Mouse (Mus musculus): ENCODE measurements around the gene Pspc1. TPM values are rescaled to one million over a fixed set of nuclear protein-coding genes. Genes with fewer than 3 reads are reported as not detected.

Pspc1 gene
- polyA plus RNA-seq, 1 experiment from 2014 or later, result 17.3 TPM

DNA sequence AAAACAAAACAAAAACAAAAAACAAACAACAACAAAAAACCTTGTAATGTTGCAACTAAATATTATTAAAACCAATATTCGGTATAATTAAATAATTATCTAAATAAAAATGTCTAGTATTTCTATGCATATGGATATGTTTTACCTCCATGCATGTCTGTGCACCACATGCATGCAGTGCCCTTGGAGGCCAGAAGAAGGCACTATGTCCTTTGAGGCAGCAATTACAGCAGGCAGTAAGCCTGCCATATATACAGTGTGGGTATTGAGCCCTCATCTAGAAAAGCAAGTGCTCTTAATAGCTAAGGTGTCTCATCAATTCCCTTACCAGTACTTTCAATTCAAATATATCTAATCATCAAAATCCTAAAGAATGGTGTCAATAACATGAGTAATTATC is 37.9 kb downstream of the Pspc1 start:
- no peak overlapping the region for H3K4me2 ChIP-seq (ENCODE audit: low read depth, low read length)
- H3K36me3 ChIP-seq (ENCODE audit: control insufficient read depth, insufficient read depth, low read length), result no peaks in the 10 kb centered on the region
- no peaks in the 10 kb centered on the region for H3K4me1 ChIP-seq (ENCODE audit: control insufficient read depth, insufficient read depth, low read length)
- H3K9me3 ChIP-seq (ENCODE audit: control insufficient read depth, low read length), result no peaks in the 10 kb centered on the region
- no peak for ATAC-seq
- WGBS, result 96% methylated on average over 1 of the region's 1 CpGs
- no peak overlapping the region for H3K4me3 ChIP-seq (ENCODE audit: low read length)
- no peaks in the 10 kb centered on the region for H3K27me3 ChIP-seq (replicated peaks; ENCODE audit: control insufficient read depth, insufficient read depth, low read length)
- no peak overlapping the region for H3K9ac ChIP-seq (ENCODE audit: low read depth, low read length)
- H3K27ac ChIP-seq (ENCODE audit: low read length), result no peak overlapping the region

- 75% methylated on average over 1 of the region's 1 CpGs for WGBS
- Histone ChIP-seq H3K9ac (ENCODE audit: low read depth, low read length) (no peak overlapping the region), H3K36me3 (ENCODE audit: control insufficient read depth, insufficient read depth, low read length) (peaks cover 2% of the 10 kb centered on the region; the same call in 1 of the 2 replicates), H3K4me1 (ENCODE audit: control insufficient read depth, insufficient read depth, low read length) (no peaks in the 10 kb centered on the region), H3K27ac (ENCODE audit: low read length) (no peak overlapping the region), H3K4me3 (ENCODE audit: low read length) (no peak overlapping the region), H3K9me3 (ENCODE audit: control insufficient read depth, low read length) (no peaks in the 10 kb centered on the region), H3K27me3 (replicated peaks; ENCODE audit: control insufficient read depth, insufficient read depth, low read length) (no peaks in the 10 kb centered on the region), H3K4me2 (ENCODE audit: low read depth, low read length) (no peak overlapping the region)
- ATAC-seq, result no peak
These were observed 51.6 kb downstream of the Pspc1 start for GRCm38 (mm10) chr14:56726493-56726892.

- ATAC-seq, result no peak
- no peaks in the 10 kb centered on the region for H3K27me3 ChIP-seq (replicated peaks; ENCODE audit: control insufficient read depth, insufficient read depth, low read length)
- H3K9me3 ChIP-seq (ENCODE audit: control insufficient read depth, low read length), result no peaks in the 10 kb centered on the region
- no peak overlapping the region for H3K4me3 ChIP-seq (ENCODE audit: low read length)
- no peaks in the 10 kb centered on the region for H3K36me3 ChIP-seq (ENCODE audit: control insufficient read depth, insufficient read depth, low read length)
- H3K9ac ChIP-seq (ENCODE audit: low read depth, low read length), result no peak overlapping the region
- no peak overlapping the region for H3K27ac ChIP-seq (ENCODE audit: low read length)
- WGBS, result 71% methylated on average over 4 of the region's 4 CpGs
- H3K4me1 ChIP-seq (ENCODE audit: control insufficient read depth, insufficient read depth, low read length), result no peaks in the 10 kb centered on the region
- no peak overlapping the region for H3K4me2 ChIP-seq (ENCODE audit: low read depth, low read length)
These were observed 72.4 kb downstream of the Pspc1 start for GRCm38 (mm10) chr14:56705687-56706086.

- ATAC-seq, result no peak
These were observed 75.5 kb downstream of the Pspc1 start for GRCm38 (mm10) chr14:56702644-56703043.

DNA sequence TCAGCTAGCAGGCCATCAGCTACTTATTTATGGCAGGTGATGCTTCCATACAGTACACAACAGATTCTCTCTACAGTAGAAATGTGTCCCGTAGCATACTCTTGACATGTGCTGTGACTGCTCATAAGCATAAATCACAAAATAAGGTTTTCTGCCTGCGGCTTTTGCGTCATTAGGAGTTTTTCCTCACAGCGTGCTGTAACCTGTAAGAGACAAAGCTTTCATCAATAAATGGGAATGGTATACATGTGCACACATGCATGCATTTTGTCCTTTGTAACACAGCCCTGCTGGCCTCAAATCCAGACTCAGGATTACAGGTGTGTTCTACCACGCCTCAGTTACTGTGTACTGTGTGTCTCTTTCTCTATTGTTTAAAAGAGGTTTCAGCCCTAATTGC is 80.3 kb downstream of the Pspc1 start:
- no peaks in the 10 kb centered on the region for H3K27me3 ChIP-seq (replicated peaks; ENCODE audit: control insufficient read depth, insufficient read depth, low read length)
- no peak overlapping the region for H3K9ac ChIP-seq (ENCODE audit: low read depth, low read length)
- no peaks in the 10 kb centered on the region for H3K4me1 ChIP-seq (ENCODE audit: control insufficient read depth, insufficient read depth, low read length)
- H3K4me3 ChIP-seq (ENCODE audit: low read length), result no peak overlapping the region
- 89% methylated on average over 5 of the region's 5 CpGs for WGBS
- no peak overlapping the region for H3K27ac ChIP-seq (ENCODE audit: low read length)
- H3K9me3 ChIP-seq (ENCODE audit: control insufficient read depth, low read length), result no peaks in the 10 kb centered on the region
- H3K4me2 ChIP-seq (ENCODE audit: low read depth, low read length), result no peak overlapping the region
- H3K36me3 ChIP-seq (ENCODE audit: control insufficient read depth, insufficient read depth, low read length), result peaks cover 11% of the 10 kb centered on the region
- ATAC-seq, result no peak

More at GRCm38 (mm10) chr14:56702644-56703043, 75.5 kb downstream of the Pspc1 start:
- Histone ChIP-seq H3K4me2 (ENCODE audit: low read depth, low read length) (no peak overlapping the region), H3K36me3 (ENCODE audit: control insufficient read depth, insufficient read depth, low read length) (peaks cover 9% of the 10 kb centered on the region), H3K4me3 (ENCODE audit: low read length) (no peak overlapping the region), H3K9me3 (ENCODE audit: control insufficient read depth, low read length) (no peaks in the 10 kb centered on the region), H3K4me1 (ENCODE audit: control insufficient read depth, insufficient read depth, low read length) (no peaks in the 10 kb centered on the region), H3K9ac (ENCODE audit: low read depth, low read length) (no peak overlapping the region), H3K27ac (ENCODE audit: low read length) (no peak overlapping the region), H3K27me3 (replicated peaks; ENCODE audit: control insufficient read depth, insufficient read depth, low read length) (no peaks in the 10 kb centered on the region)
- 91% methylated on average over 4 of the region's 4 CpGs for WGBS

DNA sequence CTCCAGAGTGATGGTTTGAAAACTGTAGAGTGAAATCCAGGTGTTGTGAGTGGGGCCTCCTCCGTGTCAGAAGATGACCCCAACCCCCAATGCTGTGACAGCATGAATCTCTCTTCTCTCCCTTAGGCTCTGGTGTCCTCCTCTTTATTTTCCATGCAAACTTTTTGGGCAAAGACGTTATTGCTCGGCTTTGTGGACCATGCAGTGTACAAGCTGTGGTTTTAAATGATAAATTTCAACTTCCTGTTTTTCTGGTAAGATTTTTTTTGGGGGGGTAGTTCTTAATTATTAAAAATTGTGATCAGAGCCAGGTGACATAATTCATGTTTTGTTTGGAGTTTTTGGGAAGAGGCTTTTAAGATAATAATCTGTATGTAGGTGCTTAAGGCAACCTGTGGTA is 82.6 kb downstream of the Pspc1 start:
- Histone ChIP-seq H3K4me3 (ENCODE audit: low read length) (no peak overlapping the region), H3K27me3 (replicated peaks; ENCODE audit: control insufficient read depth, insufficient read depth, low read length) (no peaks in the 10 kb centered on the region), H3K9me3 (ENCODE audit: control insufficient read depth, low read length) (no peaks in the 10 kb centered on the region), H3K4me1 (ENCODE audit: control insufficient read depth, insufficient read depth, low read length) (no peaks in the 10 kb centered on the region), H3K9ac (ENCODE audit: low read depth, low read length) (no peak overlapping the region), H3K4me2 (ENCODE audit: low read depth, low read length) (no peak overlapping the region), H3K36me3 (ENCODE audit: control insufficient read depth, insufficient read depth, low read length) (peaks cover 18% of the 10 kb centered on the region), H3K27ac (ENCODE audit: low read length) (no peak overlapping the region)
- 74% methylated on average over 3 of the region's 3 CpGs for WGBS
- no peak for ATAC-seq

GRCm38 (mm10) chr14:56689766-56690165 is 88.3 kb downstream of the Pspc1 start:
- no peak overlapping the region for H3K4me2 ChIP-seq (ENCODE audit: low read depth, low read length)
- no peaks in the 10 kb centered on the region for H3K9me3 ChIP-seq (ENCODE audit: control insufficient read depth, low read length)
- H3K36me3 ChIP-seq (ENCODE audit: control insufficient read depth, insufficient read depth, low read length), result peaks cover 9% of the 10 kb centered on the region
- no peak overlapping the region for H3K4me3 ChIP-seq (ENCODE audit: low read length)
- no peaks in the 10 kb centered on the region for H3K4me1 ChIP-seq (ENCODE audit: control insufficient read depth, insufficient read depth, low read length)
- no peaks in the 10 kb centered on the region for H3K27me3 ChIP-seq (replicated peaks; ENCODE audit: control insufficient read depth, insufficient read depth, low read length)
- no peak overlapping the region for H3K9ac ChIP-seq (ENCODE audit: low read depth, low read length)
- H3K27ac ChIP-seq (ENCODE audit: low read length), result no peak overlapping the region
- no peak for ATAC-seq
- 89% methylated on average over 1 of the region's 1 CpGs for WGBS

DNA sequence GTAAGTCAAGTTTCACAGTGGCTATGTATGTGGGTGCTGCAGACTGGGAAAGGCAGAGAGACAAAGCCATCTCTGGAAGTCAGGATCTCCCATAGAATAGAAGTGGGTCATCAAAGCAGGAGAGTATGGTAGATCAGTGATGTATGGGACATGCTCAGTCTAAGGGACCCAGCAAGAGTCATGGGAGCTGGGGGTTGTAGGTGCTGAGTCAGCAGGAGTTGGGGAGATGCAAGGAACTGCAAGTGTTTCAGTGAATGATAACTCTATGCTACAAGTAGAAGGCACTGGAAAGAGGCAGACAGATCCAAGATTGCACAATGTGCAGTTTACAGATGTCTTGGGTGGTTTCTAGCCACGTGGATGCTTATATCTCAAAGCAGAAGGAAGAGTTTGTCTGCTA is 89.0 kb downstream of the Pspc1 start:
- 92% methylated on average over 1 of the region's 1 CpGs for WGBS
- H3K4me2 ChIP-seq (ENCODE audit: low read depth, low read length), result no peak overlapping the region
- H3K4me3 ChIP-seq (ENCODE audit: low read length), result no peak overlapping the region
- H3K4me1 ChIP-seq (ENCODE audit: control insufficient read depth, insufficient read depth, low read length), result no peaks in the 10 kb centered on the region
- ATAC-seq, result no peak
- H3K27ac ChIP-seq (ENCODE audit: low read length), result no peak overlapping the region
- no peaks in the 10 kb centered on the region for H3K9me3 ChIP-seq (ENCODE audit: control insufficient read depth, low read length)
- peaks cover 9% of the 10 kb centered on the region for H3K36me3 ChIP-seq (ENCODE audit: control insufficient read depth, insufficient read depth, low read length)
- no peaks in the 10 kb centered on the region for H3K27me3 ChIP-seq (replicated peaks; ENCODE audit: control insufficient read depth, insufficient read depth, low read length)
- no peak overlapping the region for H3K9ac ChIP-seq (ENCODE audit: low read depth, low read length)

GRCm38 (mm10) chr14:56685426-56685825 is 92.7 kb downstream of the Pspc1 start:
- Histone ChIP-seq H3K4me3 (ENCODE audit: low read length) (no peak overlapping the region), H3K9ac (ENCODE audit: low read depth, low read length) (no peak overlapping the region), H3K27me3 (replicated peaks; ENCODE audit: control insufficient read depth, insufficient read depth, low read length) (no peaks in the 10 kb centered on the region), H3K36me3 (ENCODE audit: control insufficient read depth, insufficient read depth, low read length) (no peaks in the 10 kb centered on the region; the same call in 1 of the 2 replicates), H3K4me1 (ENCODE audit: control insufficient read depth, insufficient read depth, low read length) (no peaks in the 10 kb centered on the region), H3K4me2 (ENCODE audit: low read depth, low read length) (no peak overlapping the region), H3K27ac (ENCODE audit: low read length) (no peak overlapping the region), H3K9me3 (ENCODE audit: control insufficient read depth, low read length) (no peaks in the 10 kb centered on the region)
- ATAC-seq, result no peak
- 33% methylated on average over 1 of the region's 1 CpGs for WGBS

Measured in intestine, embryonic 16.5 days (tissue).